Comparison of ENCODE assay signal across 17 mouse cellular contexts in genomic region chr10:77663949-77664665, GRCm38 (mm10). TPM values are rescaled to one million over a fixed set of nuclear protein-coding genes. Genes with fewer than 3 reads are reported as not detected.
DNase-seq lines count a peak whose midpoint lies in the region; ATAC-seq and TF ChIP-seq lines count a peak whose summit lies in the region.
"Had no signal": no experiment of that assay in that cellular context is flagged by ENCODE, and none has a peak within 500 bp of the region (broad histone marks: within the 10 kb centered on the region; RNA-seq: fewer than 3 reads in every experiment).

No protein-coding gene starts in this region.

- H3K9me3 ChIP-seq in heart, embryonic 10.5 days, result 0 out of 2 replicates have a peak, but pooled peaks cover 4% of the 10 kb centered on the region
- H3K9me3 ChIP-seq in kidney, embryonic 15.5 days (replicated peaks), result no peaks in the 10 kb centered on the region; the same call in 1 of the 2 replicates
- no peaks in the 10 kb centered on the region for H3K9me3 ChIP-seq in limb, embryonic 14.5 days (ENCODE audit: control insufficient read depth, low read length)
- no peaks in the 10 kb centered on the region for H3K9me3 ChIP-seq in liver, embryonic 11.5 days (ENCODE audit: control insufficient read depth, low read length)
- H3K9me3 ChIP-seq: midbrain, embryonic 15.5 days had no signal

- no peak overlapping the region for H3K9ac ChIP-seq in kidney, embryonic 15.5 days
- no peak overlapping the region for H3K9ac ChIP-seq in limb, embryonic 14.5 days (ENCODE audit: low read depth, low read length, severe bottlenecking)
- no peak overlapping the region for H3K9ac ChIP-seq in liver, embryonic 11.5 days (ENCODE audit: low read depth, low read length)
- H3K9ac ChIP-seq: midbrain, embryonic 15.5 days had no signal

- no peaks in the 10 kb centered on the region for H3K36me3 ChIP-seq in heart, embryonic 10.5 days
- H3K36me3 ChIP-seq in kidney, embryonic 15.5 days, result no peaks in the 10 kb centered on the region
- H3K36me3 ChIP-seq in limb, embryonic 14.5 days (ENCODE audit: control insufficient read depth, insufficient read depth, low read length), result no peaks in the 10 kb centered on the region
- H3K36me3 ChIP-seq in liver, embryonic 11.5 days (ENCODE audit: control insufficient read depth, insufficient read depth, low read length), result no peaks in the 10 kb centered on the region
- H3K36me3 ChIP-seq: midbrain, embryonic 15.5 days had no signal

- H3K27me3 ChIP-seq in heart, embryonic 10.5 days (ENCODE audit: insufficient read depth, poor library complexity, severe bottlenecking), result peaks cover 39% of the 10 kb centered on the region
- peaks cover 12% of the 10 kb centered on the region; the same call in 1 of the 2 replicates for H3K27me3 ChIP-seq in kidney, embryonic 15.5 days
- no peaks in the 10 kb centered on the region for H3K27me3 ChIP-seq in limb, embryonic 14.5 days (ENCODE audit: control insufficient read depth, insufficient read depth, low read length)
- H3K27me3 ChIP-seq in liver, embryonic 11.5 days (replicated peaks; ENCODE audit: control insufficient read depth, insufficient read depth, low read length), result peaks cover 23% of the 10 kb centered on the region
- H3K27me3 ChIP-seq: midbrain, embryonic 15.5 days had no signal

- no peak for TF ChIP-seq POLR2A in limb, embryonic 14.5 days (IDR thresholded peaks at IDR 0.05; ENCODE audit: borderline replicate concordance, extremely low read depth, insufficient read depth, insufficient read length)

- H3K4me3 ChIP-seq in heart, embryonic 10.5 days, result peak overlapping the region; percentile 39
- 0 out of 2 replicates have a peak overlapping the region, but pooled peaks have one; percentile 1 for H3K4me3 ChIP-seq in kidney, embryonic 15.5 days (replicated peaks)
- H3K4me3 ChIP-seq in limb, embryonic 14.5 days (replicated peaks; ENCODE audit: low read length), result no peak overlapping the region; the same call in 1 of the 2 replicates
- H3K4me3 ChIP-seq in liver, embryonic 11.5 days (ENCODE audit: low read depth, low read length), result no peak overlapping the region
- H3K4me3 ChIP-seq: midbrain, embryonic 15.5 days had no signal

- DNase-seq in heart, embryonic 10.5 days (ENCODE audit: low spot score), result no peak
- DNase-seq in heart, adult 18-20 months, result no peak
- no peak for DNase-seq in kidney, adult 8-10 months
- DNase-seq in R1 (ENCODE audit: low read depth, low spot score), result peak; percentile 21
- DNase-seq in limb, embryonic 14.5 days (ENCODE audit: low spot score), result no peak
- DNase-seq in layer of hippocampus, postnatal 25 days (ENCODE audit: extremely low spot score in 1 of 2, low spot score in 1 of 2), result no peak
- no peak for DNase-seq in liver, embryonic 11.5 days (ENCODE audit: low spot score)
- DNase-seq: adrenal gland, postnatal 10 days; cerebellum, postnatal 25 days; kidney, adult 2 months; layer of hippocampus, postnatal 36 days; lung, postnatal 14 days had no signal

- ATAC-seq in kidney, embryonic 15.5 days (replicated peaks; ENCODE audit: low FRiP score), result no peak
- peak; percentile 42; the same call in 1 of the 2 replicates for ATAC-seq in limb, embryonic 14.5 days (ENCODE audit: low FRiP score, low read depth)
- ATAC-seq in liver, embryonic 11.5 days (replicated peaks; ENCODE audit: low FRiP score), result no peak
- ATAC-seq: forebrain, embryonic 16.5 days; midbrain, embryonic 15.5 days had no signal

- H3K4me2 ChIP-seq in kidney, embryonic 15.5 days, result peak overlapping the region; percentile 50
- H3K4me2 ChIP-seq in limb, embryonic 14.5 days (replicated peaks; ENCODE audit: low read depth, low read length, severe bottlenecking), result peak overlapping the region; percentile 29
- no peak overlapping the region for H3K4me2 ChIP-seq in liver, embryonic 11.5 days
- H3K4me2 ChIP-seq: midbrain, embryonic 15.5 days had no signal

- WGBS in heart, embryonic 10.5 days, result 34% methylated on average over 43 of the region's 43 CpGs
- 25% methylated on average over 43 of the region's 43 CpGs for WGBS in kidney, embryonic 15.5 days
- 23% methylated on average over 36 of the region's 43 CpGs for WGBS in limb, embryonic 14.5 days
- 37% methylated on average over 43 of the region's 43 CpGs for WGBS in liver, embryonic 11.5 days

- H3K27ac ChIP-seq in heart, embryonic 10.5 days, result no peak overlapping the region
- no peak overlapping the region for H3K27ac ChIP-seq in kidney, embryonic 15.5 days
- H3K27ac ChIP-seq in limb, embryonic 14.5 days (replicated peaks; ENCODE audit: low read depth, low read length), result no peak overlapping the region
- H3K27ac ChIP-seq in liver, embryonic 11.5 days (ENCODE audit: low read depth, low read length), result no peak overlapping the region
- H3K27ac ChIP-seq: midbrain, embryonic 15.5 days had no signal

- H3K4me1 ChIP-seq in heart, embryonic 10.5 days, result 0 out of 2 replicates have a peak, but pooled peaks cover 5% of the 10 kb centered on the region
- peaks cover 7% of the 10 kb centered on the region; the same call in 1 of the 2 replicates for H3K4me1 ChIP-seq in kidney, embryonic 15.5 days
- peaks cover 15% of the 10 kb centered on the region; the same call in 1 of the 2 replicates for H3K4me1 ChIP-seq in limb, embryonic 14.5 days (ENCODE audit: control insufficient read depth, insufficient read depth, low read length)
- H3K4me1 ChIP-seq in liver, embryonic 11.5 days (replicated peaks; ENCODE audit: control insufficient read depth, insufficient read depth, low read length), result no peaks in the 10 kb centered on the region
- H3K4me1 ChIP-seq: midbrain, embryonic 15.5 days had no signal

RNA-seq across cellular contexts. Expression of gene Tspear, which starts 22.3 kb away (rescaled TPM):
- 0.14 and 0.38 TPM in 2 replicates for polyA plus RNA-seq in heart, embryonic 10.5 days (2016; fragmentation: Nextera tagmentation; extraction: Ambion mirVana)
- total RNA-seq in heart, adult 18-20 months (2021), result not detected
- polyA plus RNA-seq in kidney, embryonic 15.5 days (2015; fragmentation: Nextera tagmentation; extraction: Ambion mirVana), result 0.50 and 0.90 TPM in 2 replicates
- 2.0 TPM in 2 replicates for polyA plus RNA-seq in limb, embryonic 14.5 days (2012; rRNA removed)
- polyA plus RNA-seq in limb, embryonic 14.5 days (2014; fragmentation: Nextera tagmentation; extraction: Ambion mirVana), result 1.1 and 1.5 TPM in 2 replicates
- total RNA-seq in layer of hippocampus, postnatal 25 days (2021), result not detected
- 0.16 TPM in 1 of 2 replicates, not detected in the other for polyA plus RNA-seq in liver, embryonic 11.5 days (2014; fragmentation: Nextera tagmentation; extraction: Ambion mirVana)
- total RNA-seq: gastrocnemius, postnatal 4 days; layer of hippocampus, postnatal 36 days had no signal

RNA-seq across cellular contexts. Expression of gene Gm19402, which starts 26.4 kb away (rescaled TPM):
- polyA plus RNA-seq in heart, embryonic 10.5 days (2016; fragmentation: Nextera tagmentation; extraction: Ambion mirVana), result not detected in 2 replicates
- total RNA-seq in heart, adult 18-20 months (2021), result not detected
- not detected in 2 replicates for polyA plus RNA-seq in kidney, embryonic 15.5 days (2015; fragmentation: Nextera tagmentation; extraction: Ambion mirVana)
- polyA plus RNA-seq in limb, embryonic 14.5 days (2012; rRNA removed), result not detected in 2 replicates
- not detected in 2 replicates for polyA plus RNA-seq in limb, embryonic 14.5 days (2014; fragmentation: Nextera tagmentation; extraction: Ambion mirVana)
- not detected for total RNA-seq in layer of hippocampus, postnatal 25 days (2021)
- polyA plus RNA-seq in liver, embryonic 11.5 days (2014; fragmentation: Nextera tagmentation; extraction: Ambion mirVana), result not detected in 2 replicates
- total RNA-seq: adrenal gland, postnatal 10 days; gastrocnemius, postnatal 4 days; layer of hippocampus, postnatal 36 days; liver, adult 2 months had no signal
- polyA plus RNA-seq: forebrain, embryonic 16.5 days; kidney, adult 2 months; liver, adult 2 months; midbrain, embryonic 15.5 days had no signal

RNA-seq across cellular contexts. Expression of gene Gm9508, which starts 32.9 kb away (rescaled TPM):
- polyA plus RNA-seq in heart, embryonic 10.5 days (2016; fragmentation: Nextera tagmentation; extraction: Ambion mirVana), result not detected in 2 replicates
- total RNA-seq in heart, adult 18-20 months (2021), result not detected
- polyA plus RNA-seq in kidney, embryonic 15.5 days (2015; fragmentation: Nextera tagmentation; extraction: Ambion mirVana), result not detected in 2 replicates
- not detected in 2 replicates for polyA plus RNA-seq in limb, embryonic 14.5 days (2012; rRNA removed)
- polyA plus RNA-seq in limb, embryonic 14.5 days (2014; fragmentation: Nextera tagmentation; extraction: Ambion mirVana), result not detected in 2 replicates
- not detected for total RNA-seq in layer of hippocampus, postnatal 25 days (2021)
- polyA plus RNA-seq in liver, embryonic 11.5 days (2014; fragmentation: Nextera tagmentation; extraction: Ambion mirVana), result not detected in 2 replicates
- total RNA-seq: adrenal gland, postnatal 10 days; gastrocnemius, postnatal 4 days; layer of hippocampus, postnatal 36 days; liver, adult 2 months had no signal
- polyA plus RNA-seq: forebrain, embryonic 16.5 days; kidney, adult 2 months; liver, adult 2 months; midbrain, embryonic 15.5 days had no signal

RNA-seq across cellular contexts. Expression of gene Ube2g2, which starts 42.0 kb away (rescaled TPM):
- 83.1 and 92.1 TPM in 2 replicates for polyA plus RNA-seq in heart, embryonic 10.5 days (2016; fragmentation: Nextera tagmentation; extraction: Ambion mirVana)
- total RNA-seq in heart, adult 18-20 months (2021), result 10 to 100 TPM; 80.9 to 82.8 TPM
- polyA plus RNA-seq in kidney, embryonic 15.5 days (2015; fragmentation: Nextera tagmentation; extraction: Ambion mirVana), result 71.9 and 72.0 TPM in 2 replicates
- polyA plus RNA-seq in limb, embryonic 14.5 days (2012; rRNA removed), result 55.1 and 59.8 TPM in 2 replicates
- 57.4 and 58.6 TPM in 2 replicates for polyA plus RNA-seq in limb, embryonic 14.5 days (2014; fragmentation: Nextera tagmentation; extraction: Ambion mirVana)
- total RNA-seq in layer of hippocampus, postnatal 25 days (2021), result 10 to 100 TPM; 69.8 to 88.4 TPM
- polyA plus RNA-seq in liver, embryonic 11.5 days (2014; fragmentation: Nextera tagmentation; extraction: Ambion mirVana), result 62.1 and 67.9 TPM in 2 replicates

RNA-seq across cellular contexts. Expression of gene Gm10272, which starts 42.3 kb away (rescaled TPM):
- not detected in 2 replicates for polyA plus RNA-seq in heart, embryonic 10.5 days (2016; fragmentation: Nextera tagmentation; extraction: Ambion mirVana)
- not detected for total RNA-seq in heart, adult 18-20 months (2021)
- not detected in 2 replicates for polyA plus RNA-seq in kidney, embryonic 15.5 days (2015; fragmentation: Nextera tagmentation; extraction: Ambion mirVana)
- polyA plus RNA-seq in limb, embryonic 14.5 days (2012; rRNA removed), result not detected in 2 replicates
- polyA plus RNA-seq in limb, embryonic 14.5 days (2014; fragmentation: Nextera tagmentation; extraction: Ambion mirVana), result not detected in 2 replicates
- total RNA-seq in layer of hippocampus, postnatal 25 days (2021), result not detected
- not detected in 2 replicates for polyA plus RNA-seq in liver, embryonic 11.5 days (2014; fragmentation: Nextera tagmentation; extraction: Ambion mirVana)
- total RNA-seq: adrenal gland, postnatal 10 days; gastrocnemius, postnatal 4 days; layer of hippocampus, postnatal 36 days; liver, adult 2 months had no signal
- polyA plus RNA-seq: forebrain, embryonic 16.5 days; kidney, adult 2 months; liver, adult 2 months; midbrain, embryonic 15.5 days had no signal

Comparison
In these comparisons a context has a peak if more than half of its experiments do, and no peak if none do; other contexts are left out.
1. H3K4me3 ChIP-seq: peak in heart, embryonic 10.5 days (single experiment) and kidney, embryonic 15.5 days (single experiment); none in limb, embryonic 14.5 days (single experiment) and liver, embryonic 11.5 days (single experiment).